Mouse (Mus musculus) embryonic facial prominence, embryonic 14.5 days (tissue): Measurements from ENCODE around the gene Gm5065. TPM values are rescaled to one million over a fixed set of nuclear protein-coding genes. Genes with fewer than 3 reads are reported as not detected.

Experiments
- ATAC-seq: fragments of 200-750 bp; cut with Nextera tagmentation; 2 replicates; pipeline ENCODE4 v1.8.0; 2017; ENCODE audit warnings: low read depth, moderate number of reproducible peaks, moderate TSS enrichment
- DNase-seq: peaks from one replicate; pipeline ENCODE4 v3.0.0-alpha.2; 2015; ENCODE audit warnings: low spot score
- H3K27ac ChIP-seq: fragments of 300-500 bp; sonication (generic); replicated peaks from 2 replicates; pipeline ENCODE4 v1.5.1; 2014; ENCODE audit warnings: low read depth, mild to moderate bottlenecking, low read length, moderate library complexity
- H3K27me3 ChIP-seq: fragments of 300-500 bp; sonication (generic); replicated peaks from 2 replicates; pipeline ENCODE4 v1.6.1; 2014; ENCODE audit warnings: low read length; ENCODE audit not compliant: control insufficient read depth, insufficient read depth
- H3K36me3 ChIP-seq: fragments of 300-500 bp; sonication (generic); 2 replicates; pipeline ENCODE4 v1.6.1; 2014; ENCODE audit warnings: low read length, mixed read lengths; ENCODE audit not compliant: control insufficient read depth, insufficient read depth
- H3K4me1 ChIP-seq: fragments of 300-500 bp; sonication (generic); 2 replicates; pipeline ENCODE4 v1.6.1; 2014; ENCODE audit warnings: antibody characterized with exemption, low read length; ENCODE audit not compliant: control insufficient read depth, insufficient read depth
- H3K4me2 ChIP-seq: fragments of 300-500 bp; sonication (generic); 2 replicates; pipeline ENCODE4 v1.6.1; 2014; ENCODE audit warnings: low read depth, mild to moderate bottlenecking, low read length, moderate library complexity, mixed read lengths
- H3K4me3 ChIP-seq: fragments of 300-500 bp; sonication (generic); 2 replicates; pipeline ENCODE4 v1.5.1; 2014; ENCODE audit warnings: low read depth, mild to moderate bottlenecking, low read length
- H3K9ac ChIP-seq: fragments of 300-500 bp; sonication (generic); 2 replicates; pipeline ENCODE4 v1.6.1; 2014; ENCODE audit warnings: low read depth, mild to moderate bottlenecking, low read length, moderate library complexity, mixed read lengths
- H3K9me3 ChIP-seq: fragments of 300-500 bp; sonication (generic); 2 replicates; pipeline ENCODE4 v1.6.1; 2016; ENCODE audit warnings: low read length; ENCODE audit not compliant: control insufficient read depth
- WGBS: fragments of 180-500 bp; shearing (Covaris S2); extraction: QIAGEN DNeasy Blood & Tissue Kit; methylation state at CpG from one replicate; pipeline ENCODE4 v1.1.7; 2014; 5-methylcytosine and 5-hydroxymethylcytosine counted together
- polyA plus RNA-seq: library from polyadenylated mRNA; unstranded; fragments of >200 nt; fragmentation: Nextera tagmentation; extraction: Ambion mirVana; gene quantifications from 2 replicates; pipeline ENCODE4 v1.2.1, GENCODE M21; 2014

Gene Gm5065
- polyA plus RNA-seq, result not detected in 2 replicates

DNA sequence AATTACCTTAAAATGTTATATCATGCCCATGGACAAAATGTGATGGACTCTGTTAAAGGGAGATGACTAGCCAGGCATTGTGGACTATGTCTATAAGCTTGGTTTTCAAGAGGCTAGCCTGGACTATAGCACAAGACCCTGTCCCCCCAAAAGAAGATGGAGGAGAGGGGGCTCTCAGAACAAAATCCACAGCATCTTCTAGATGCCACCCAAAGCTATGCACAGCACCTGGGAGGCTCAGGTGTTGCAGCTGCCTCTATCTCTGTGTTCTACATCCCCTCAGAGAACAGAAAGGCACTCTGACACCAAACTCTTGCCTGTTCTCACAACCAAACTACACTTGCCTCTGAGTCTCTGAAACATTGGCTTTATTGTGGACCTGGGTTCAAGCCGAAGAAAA lies at the start of gene Gm5065:
Gene Gm5065 (plus strand): TSS at position 301 of the 400 bp plus-strand sequence.
- ATAC-seq (no peak), DNase-seq (no peak)
- H3K4me2 ChIP-seq, result no peak within 1 kb of the TSS
- no peak within 1 kb of the TSS for H3K4me3 ChIP-seq
- WGBS, result 79% methylated on average over 1 of the region's 1 CpGs
- no peak within 1 kb of the TSS for H3K27ac ChIP-seq
- no peaks in the 10 kb centered on the region for H3K27me3 ChIP-seq
- H3K9me3 ChIP-seq, result 0 out of 2 replicates have a peak, but pooled peaks cover 9% of the 10 kb centered on the region
- no peaks in the 10 kb centered on the region for H3K4me1 ChIP-seq
- H3K36me3 ChIP-seq, result no peaks in the 10 kb centered on the region
- H3K9ac ChIP-seq, result no peak within 1 kb of the TSS

DNA sequence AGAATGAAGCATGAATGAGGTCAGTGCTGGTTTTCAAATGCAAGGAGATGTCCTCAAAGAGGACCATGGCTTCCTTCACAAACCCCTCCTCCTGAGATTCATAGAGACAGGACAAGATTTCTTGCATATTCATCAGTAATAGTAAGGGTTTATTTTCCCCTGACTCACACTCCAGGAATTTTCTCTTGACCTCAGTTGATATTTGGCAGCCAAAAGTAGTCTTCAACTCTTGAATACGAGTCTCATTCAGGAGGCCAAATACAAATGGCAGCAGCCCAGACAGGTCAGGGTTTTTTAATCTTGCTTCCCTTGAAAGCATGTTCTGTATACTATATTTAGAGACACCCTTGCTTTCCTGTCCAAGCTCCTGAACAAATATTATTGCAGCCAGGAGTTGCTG lies 22.8 kb upstream of the Gm5065 start:
- ATAC-seq, result no peak
- H3K4me2 ChIP-seq, result no peak overlapping the region
- no peaks in the 10 kb centered on the region for H3K36me3 ChIP-seq
- no peak overlapping the region for H3K4me3 ChIP-seq
- no peak overlapping the region for H3K27ac ChIP-seq
- no peak for DNase-seq
- no peaks in the 10 kb centered on the region for H3K4me1 ChIP-seq
- H3K9ac ChIP-seq, result no peak overlapping the region
- no peaks in the 10 kb centered on the region for H3K27me3 ChIP-seq
- WGBS, result 63% methylated on average over 1 of the region's 1 CpGs
- 0 out of 2 replicates have a peak, but pooled peaks cover 18% of the 10 kb centered on the region for H3K9me3 ChIP-seq

DNA sequence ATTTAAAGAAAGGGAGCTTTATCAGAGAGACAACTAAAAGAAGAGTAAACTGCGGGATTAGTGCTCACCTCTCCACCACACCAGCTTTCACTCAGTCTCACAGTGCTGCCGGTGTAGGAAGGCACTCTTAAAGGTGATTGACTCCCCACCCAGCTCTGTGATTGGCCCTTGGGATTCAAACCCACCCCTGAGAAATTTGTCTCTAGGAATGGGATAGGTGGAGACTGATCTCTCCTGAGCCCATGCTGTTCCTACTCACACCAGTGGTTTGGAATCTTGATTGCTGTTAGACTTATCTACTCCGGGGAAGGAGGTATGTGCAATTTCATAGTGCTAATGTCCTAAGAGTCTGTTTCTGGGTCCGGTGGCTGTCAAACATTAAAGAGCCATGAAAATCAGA lies 598 bp downstream of the Gm5065 start, which contains the start of gene Nlrp2:
Gene Nlrp2 (minus strand): TSS at position 101 of the 400 bp plus-strand sequence.
- H3K9me3 ChIP-seq, result 0 out of 2 replicates have a peak, but pooled peaks cover 12% of the 10 kb centered on the region
- 85% methylated on average over 4 of the region's 4 CpGs for WGBS
- no peaks in the 10 kb centered on the region for H3K27me3 ChIP-seq
- DNase-seq (no peak), ATAC-seq (no peak)
- H3K36me3 ChIP-seq, result no peaks in the 10 kb centered on the region
- no peak within 1 kb of the TSS for H3K9ac ChIP-seq
- no peak within 1 kb of the TSS for H3K4me2 ChIP-seq
- H3K4me3 ChIP-seq, result no peak within 1 kb of the TSS
- no peak within 1 kb of the TSS for H3K27ac ChIP-seq
- no peaks in the 10 kb centered on the region for H3K4me1 ChIP-seq

DNA sequence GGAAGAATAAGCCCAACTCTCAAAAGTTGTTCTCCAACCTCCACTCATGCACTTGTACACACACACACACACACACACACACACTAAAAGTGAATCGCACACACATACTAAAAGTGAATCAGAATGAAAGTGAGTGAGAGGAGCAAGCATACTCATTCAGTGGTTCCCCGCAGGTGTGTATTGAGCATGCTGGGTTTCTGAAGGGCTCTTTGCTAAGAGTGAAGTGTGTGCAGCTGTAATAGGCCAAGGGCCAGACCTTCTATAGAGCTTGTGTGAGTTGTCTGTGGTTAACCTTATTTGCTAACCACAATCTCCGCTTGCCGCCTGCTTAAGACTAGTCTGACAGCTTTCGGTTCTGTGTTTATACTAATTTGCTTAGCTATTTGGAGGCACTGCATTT lies 13.3 kb downstream of the Gm5065 start:
- WGBS, result 90% methylated on average over 5 of the region's 5 CpGs
- H3K9me3 ChIP-seq, result peaks cover 35% of the 10 kb centered on the region; the same call in 1 of the 2 replicates
- H3K27me3 ChIP-seq, result no peaks in the 10 kb centered on the region
- no peak for DNase-seq
- H3K27ac ChIP-seq, result no peak overlapping the region
- H3K36me3 ChIP-seq, result no peaks in the 10 kb centered on the region
- ATAC-seq, result no peak
- no peak overlapping the region for H3K4me2 ChIP-seq
- H3K9ac ChIP-seq, result no peak overlapping the region
- no peaks in the 10 kb centered on the region for H3K4me1 ChIP-seq
- H3K4me3 ChIP-seq, result no peak overlapping the region

DNA sequence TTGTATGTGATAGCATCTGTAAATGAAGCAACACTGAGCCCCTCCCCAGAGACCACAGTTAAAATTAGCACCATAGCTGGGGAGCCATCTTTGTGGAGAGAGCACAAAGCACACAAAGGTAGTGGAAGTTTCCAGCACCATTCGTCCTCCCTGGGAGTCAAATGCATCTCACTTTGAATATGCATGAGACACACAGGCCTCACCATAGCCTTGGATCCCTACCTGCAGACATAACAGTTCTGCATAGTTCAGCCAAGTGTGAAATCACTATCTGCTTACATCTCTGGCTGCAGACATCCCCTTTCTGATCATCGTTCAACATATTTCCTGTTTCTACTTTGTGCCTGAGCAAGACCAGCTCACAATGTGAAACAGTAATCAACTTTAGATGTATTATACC lies 16.4 kb downstream of the Gm5065 start:
- no peak for ATAC-seq
- Histone ChIP-seq H3K4me3 (no peak overlapping the region), H3K27ac (no peak overlapping the region), H3K27me3 (no peaks in the 10 kb centered on the region), H3K4me2 (no peak overlapping the region), H3K9ac (no peak overlapping the region), H3K4me1 (no peaks in the 10 kb centered on the region), H3K9me3 (peaks cover 23% of the 10 kb centered on the region; the same call in 1 of the 2 replicates), H3K36me3 (no peaks in the 10 kb centered on the region)
- DNase-seq, result no peak
- WGBS, result 79% methylated on average over 2 of the region's 2 CpGs

DNA sequence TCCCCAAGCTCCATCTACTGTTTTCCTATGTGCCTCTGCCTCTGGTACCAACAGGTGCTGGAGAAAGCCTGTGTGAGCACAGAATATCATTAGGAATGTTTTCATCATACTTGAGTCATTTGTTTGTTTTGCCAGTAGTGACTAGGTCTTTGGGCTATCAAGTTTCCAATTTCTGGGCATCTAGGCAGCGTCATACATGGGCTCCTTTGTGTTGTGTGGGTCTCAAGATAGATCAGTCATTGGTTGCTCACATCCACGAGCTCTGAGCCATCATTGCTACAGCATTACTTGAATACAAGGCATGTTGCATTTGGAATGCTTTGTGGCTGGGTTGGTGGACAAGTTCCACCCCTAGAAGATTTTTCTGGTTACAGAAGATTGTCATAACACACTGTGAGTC lies 55.9 kb downstream of the Gm5065 start:
- no peak overlapping the region for H3K4me2 ChIP-seq
- no peak overlapping the region for H3K4me3 ChIP-seq
- DNase-seq (no peak), ATAC-seq (no peak)
- WGBS, result 30% methylated on average over 2 of the region's 2 CpGs
- no peaks in the 10 kb centered on the region for H3K4me1 ChIP-seq
- no peaks in the 10 kb centered on the region for H3K36me3 ChIP-seq
- no peak overlapping the region for H3K27ac ChIP-seq
- H3K27me3 ChIP-seq, result no peaks in the 10 kb centered on the region
- H3K9me3 ChIP-seq, result no peaks in the 10 kb centered on the region
- no peak overlapping the region for H3K9ac ChIP-seq

Other genes starting within 250 kb of the Gm5065 start
- not detected in 2 replicates for gene Rfpl4, start 233.6 kb upstream of the Gm5065 start, polyA plus RNA-seq
- gene Rasl2-9, start 224.6 kb upstream of the Gm5065 start, polyA plus RNA-seq, result 0.22 and 0.62 TPM in 2 replicates
- gene Vmn1r55, start 200.9 kb upstream of the Gm5065 start, polyA plus RNA-seq, result not detected in 2 replicates
- not detected in 2 replicates for gene Vmn1r56, start 153.8 kb upstream of the Gm5065 start, polyA plus RNA-seq
- gene Vmn1r57, start 132.0 kb upstream of the Gm5065 start, polyA plus RNA-seq, result not detected in 2 replicates
- gene Nlrp2, start 498 bp downstream of the Gm5065 start, polyA plus RNA-seq, result not detected in 2 replicates
- not detected in 2 replicates for gene Vmn1r58, start 62.9 kb downstream of the Gm5065 start, polyA plus RNA-seq
- not detected in 2 replicates for gene Vmn1r59, start 106.2 kb downstream of the Gm5065 start, polyA plus RNA-seq
- gene Vmn2r28, start 143.4 kb downstream of the Gm5065 start, polyA plus RNA-seq, result not detected in 2 replicates
- not detected in 2 replicates for gene Vmn1r60, start 196.8 kb downstream of the Gm5065 start, polyA plus RNA-seq